Mouse (Mus musculus) E14TG2a.4 (cell line): ENCODE results near the gene Gm26920.
A peak's percentile ranks its signal among the peaks of the same experiment; 100 is the strongest.

Experiments
- H3K27me3 ChIP-seq: 2 replicates; pipeline ENCODE4 v1.6.1; 2014; ENCODE audit warnings: low read length, control low read depth; ENCODE audit not compliant: insufficient read depth
- H3K36me3 ChIP-seq: 2 replicates; pipeline ENCODE4 v1.6.1; 2014; ENCODE audit warnings: low read length, control low read depth; ENCODE audit not compliant: insufficient read depth
- H3K4me1 ChIP-seq: replicated peaks from 2 replicates; pipeline ENCODE4 v1.6.1; 2014; ENCODE audit warnings: low read depth, low read length, control low read depth
- H3K4me3 ChIP-seq: replicated peaks from 2 replicates; pipeline ENCODE4 v1.5.1; 2014; ENCODE audit warnings: mild to moderate bottlenecking, low read length
- H3K9me3 ChIP-seq: 2 replicates; pipeline ENCODE4 v1.6.1; 2014; ENCODE audit warnings: low read length, control low read depth
- CTCF ChIP-seq: conservative IDR thresholded peaks from 2 replicates; pipeline ENCODE4 v1.5.1; 2014; ENCODE audit warnings: low read length
- NANOG ChIP-seq: IDR thresholded peaks from 2 replicates; pipeline ENCODE4 v1.6.1; 2014; ENCODE audit warnings: borderline replicate concordance, low read length, mixed read lengths
- POU5F1 ChIP-seq: IDR thresholded peaks from 2 replicates; pipeline ENCODE4 v1.6.1; 2014; ENCODE audit warnings: low read length, borderline replicate concordance

Gm26920 gene

GRCm38 (mm10) chr7:30099297-30099696 is 9.1 kb upstream of the Gm26920 start:
- peak overlapping the region; percentile 57 for H3K4me3 ChIP-seq
- no peaks in the 10 kb centered on the region for H3K27me3 ChIP-seq
- TF ChIP-seq NANOG, result no peak
- no peak for TF ChIP-seq POU5F1
- no peak for TF ChIP-seq CTCF
- H3K36me3 ChIP-seq, result peaks cover 36% of the 10 kb centered on the region
- peaks cover 41% of the 10 kb centered on the region for H3K4me1 ChIP-seq
- H3K9me3 ChIP-seq, result no peaks in the 10 kb centered on the region

DNA sequence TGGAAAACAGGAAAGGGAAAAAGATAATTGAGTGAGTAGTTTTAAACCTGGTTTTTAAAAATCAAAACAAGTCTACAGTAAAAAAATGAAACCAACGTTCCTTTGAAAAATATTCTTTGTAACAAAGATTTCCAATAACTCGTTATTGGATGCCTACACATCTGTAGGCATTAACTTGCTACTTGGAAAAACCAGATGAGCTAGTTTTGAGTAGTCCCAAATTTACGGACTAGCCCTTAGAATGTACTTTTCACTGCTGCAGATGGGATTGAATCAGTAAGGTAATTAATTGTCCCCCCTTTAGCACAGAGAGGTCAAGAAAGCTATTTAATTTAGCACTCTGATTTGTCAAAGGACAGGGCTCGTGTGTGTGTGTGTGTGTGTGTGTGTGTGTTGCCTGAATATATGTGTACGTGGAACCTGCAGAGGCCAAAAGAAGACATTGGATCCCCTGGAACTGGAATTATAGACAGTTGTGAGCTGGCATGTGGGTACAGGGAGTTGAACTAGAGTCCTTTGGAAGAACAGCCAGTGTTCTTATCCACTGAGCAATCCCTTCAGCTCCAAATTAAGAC is 5.4 kb upstream of the Gm26920 start:
- peaks cover 68% of the 10 kb centered on the region for H3K4me1 ChIP-seq
- H3K9me3 ChIP-seq, result no peaks in the 10 kb centered on the region
- H3K36me3 ChIP-seq, result peaks cover 9% of the 10 kb centered on the region; the same call in 1 of the 2 replicates
- peak overlapping the region; percentile 89 for H3K4me3 ChIP-seq
- H3K27me3 ChIP-seq, result no peaks in the 10 kb centered on the region
- TF ChIP-seq CTCF (no peak), NANOG (no peak), POU5F1 (no peak)

GRCm38 (mm10) chr7:30094646-30095429 is 4.6 kb upstream of the Gm26920 start, which contains the start of gene Zfp260:
Gene Zfp260 (plus strand): TSS chr7:30094777.
- no peak for TF ChIP-seq CTCF
- TF ChIP-seq NANOG, result no peak
- TF ChIP-seq POU5F1, result no peak
- Histone ChIP-seq H3K36me3 (peaks cover 3% of the 10 kb centered on the region; the same call in 1 of the 2 replicates), H3K4me1 (peaks cover 62% of the 10 kb centered on the region), H3K4me3 (peak within 1 kb of the TSS; percentile 89), H3K9me3 (no peaks in the 10 kb centered on the region), H3K27me3 (no peaks in the 10 kb centered on the region)

GRCm38 (mm10) chr7:30093918-30094415 is 3.8 kb upstream of the Gm26920 start:
- TF ChIP-seq CTCF (no peak), POU5F1 (no peak), NANOG (no peak)
- no peaks in the 10 kb centered on the region for H3K27me3 ChIP-seq

GRCm38 (mm10) chr7:30092666-30093065 is 2.5 kb upstream of the Gm26920 start:
- peaks cover 64% of the 10 kb centered on the region for H3K4me1 ChIP-seq
- no peak overlapping the region for H3K4me3 ChIP-seq
- no peaks in the 10 kb centered on the region for H3K9me3 ChIP-seq
- H3K36me3 ChIP-seq, result 0 out of 2 replicates have a peak, but pooled peaks cover 3% of the 10 kb centered on the region
- no peaks in the 10 kb centered on the region for H3K27me3 ChIP-seq
- TF ChIP-seq POU5F1, result no peak
- no peak for TF ChIP-seq CTCF
- TF ChIP-seq NANOG, result no peak

More at GRCm38 (mm10) chr7:30093918-30094415, 3.8 kb upstream of the Gm26920 start:
- H3K4me1 ChIP-seq, result peaks cover 62% of the 10 kb centered on the region
- H3K36me3 ChIP-seq, result peaks cover 3% of the 10 kb centered on the region; the same call in 1 of the 2 replicates
- H3K9me3 ChIP-seq, result no peaks in the 10 kb centered on the region
- peak overlapping the region; percentile 89 for H3K4me3 ChIP-seq

DNA sequence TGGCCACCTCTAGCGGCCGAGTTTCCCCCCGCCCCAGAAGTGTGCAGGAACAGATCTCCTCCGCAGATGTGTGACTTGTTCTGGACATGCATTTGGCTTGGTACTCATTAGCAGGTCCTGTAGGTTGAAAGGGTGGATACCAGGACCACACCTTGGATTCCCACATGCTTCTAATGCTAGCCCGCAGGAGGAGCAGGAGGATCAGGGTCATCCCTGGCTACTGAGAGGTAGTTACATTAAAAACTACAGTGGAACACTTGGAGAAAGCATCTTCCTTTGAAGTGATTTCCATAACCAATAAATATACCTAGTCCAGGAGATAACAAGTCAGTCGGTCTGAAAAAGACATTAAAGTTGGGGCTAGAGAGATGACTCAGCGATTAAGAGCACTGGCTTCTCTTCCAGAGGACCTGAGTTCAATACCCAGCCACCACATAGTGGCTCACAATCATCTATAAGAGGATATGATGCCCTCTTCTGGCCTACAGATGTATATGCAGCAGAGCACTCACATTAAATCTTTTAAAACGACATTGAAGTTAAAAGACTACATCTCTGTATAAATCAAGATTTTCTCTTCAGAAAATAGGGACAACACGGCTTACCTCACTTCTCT is 868 bp upstream of the Gm26920 start:
- H3K27me3 ChIP-seq, result no peaks in the 10 kb centered on the region
- H3K36me3 ChIP-seq, result peaks cover 11% of the 10 kb centered on the region
- TF ChIP-seq POU5F1 (no peak), CTCF (peak; percentile 54), NANOG (no peak)
- H3K4me3 ChIP-seq, result peak overlapping the region; percentile 94
- H3K4me1 ChIP-seq, result peaks cover 70% of the 10 kb centered on the region
- no peaks in the 10 kb centered on the region for H3K9me3 ChIP-seq

DNA sequence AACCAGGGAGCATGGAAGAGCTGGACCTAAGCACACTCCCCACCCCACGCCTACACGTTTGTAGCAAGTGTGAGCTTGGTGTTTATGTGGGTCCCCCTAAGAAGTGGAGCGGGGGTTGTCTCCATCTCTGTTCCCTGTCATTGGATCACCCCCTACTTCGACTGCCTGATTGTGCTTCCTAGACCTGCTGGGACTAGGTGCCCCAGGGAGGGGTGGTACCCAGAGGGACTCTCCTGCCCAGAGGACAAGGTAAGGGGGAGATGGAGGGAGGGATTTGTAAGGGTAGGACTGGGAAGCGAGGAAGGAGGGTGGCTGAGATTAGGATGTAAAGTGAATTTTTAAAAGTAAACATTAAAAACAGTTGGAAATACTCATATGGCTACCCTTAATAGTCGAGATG is 805 bp downstream of the Gm26920 start:
- H3K36me3 ChIP-seq, result peaks cover 27% of the 10 kb centered on the region
- TF ChIP-seq CTCF (no peak), POU5F1 (no peak), NANOG (no peak)
- H3K4me3 ChIP-seq, result peak overlapping the region; percentile 94
- H3K27me3 ChIP-seq, result no peaks in the 10 kb centered on the region
- H3K9me3 ChIP-seq, result no peaks in the 10 kb centered on the region
- H3K4me1 ChIP-seq, result peaks cover 76% of the 10 kb centered on the region

DNA sequence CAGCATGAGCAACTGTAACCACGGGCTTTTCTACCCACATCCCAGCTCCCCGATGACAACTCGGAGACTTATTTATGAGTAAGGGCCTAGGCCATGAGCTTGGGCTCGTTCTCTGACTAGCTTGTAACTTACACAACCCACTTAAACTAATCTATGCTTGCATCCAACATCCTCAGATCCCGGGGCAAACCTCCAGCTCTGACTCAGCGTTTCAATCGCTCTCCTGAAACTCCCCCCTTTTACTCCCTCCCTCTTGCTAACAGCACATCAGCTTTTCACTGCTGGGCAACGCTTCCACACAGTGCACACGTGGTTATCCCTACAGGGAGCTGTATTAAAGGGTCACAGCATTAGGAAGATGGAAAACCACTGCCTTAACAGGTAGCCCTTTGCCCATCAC is 3.7 kb downstream of the Gm26920 start:
- Histone ChIP-seq H3K4me3 (peak overlapping the region; percentile 32; the same call in 1 of the 2 replicates), H3K9me3 (no peaks in the 10 kb centered on the region), H3K36me3 (peaks cover 56% of the 10 kb centered on the region), H3K27me3 (no peaks in the 10 kb centered on the region), H3K4me1 (peaks cover 71% of the 10 kb centered on the region)
- TF ChIP-seq CTCF, result no peak
- no peak for TF ChIP-seq NANOG
- no peak for TF ChIP-seq POU5F1
